Mouse (Mus musculus): ENCODE measurements around the gene Xpnpep3.

GRCm38 (mm10) chr15:81482966-81483365 lies 83.0 kb downstream of the Xpnpep3 start:
- TF ChIP-seq CTCF (conservative IDR thresholded peaks at IDR 0.05; ENCODE audit: low read length) (no peak), NANOG (IDR thresholded peaks at IDR 0.05; ENCODE audit: borderline replicate concordance, low read length) (no peak), POU5F1 (IDR thresholded peaks at IDR 0.05; ENCODE audit: borderline replicate concordance, low read length) (no peak)
